Comparison of ENCODE assay signal across 23 mouse cellular contexts in the genomic region with DNA sequence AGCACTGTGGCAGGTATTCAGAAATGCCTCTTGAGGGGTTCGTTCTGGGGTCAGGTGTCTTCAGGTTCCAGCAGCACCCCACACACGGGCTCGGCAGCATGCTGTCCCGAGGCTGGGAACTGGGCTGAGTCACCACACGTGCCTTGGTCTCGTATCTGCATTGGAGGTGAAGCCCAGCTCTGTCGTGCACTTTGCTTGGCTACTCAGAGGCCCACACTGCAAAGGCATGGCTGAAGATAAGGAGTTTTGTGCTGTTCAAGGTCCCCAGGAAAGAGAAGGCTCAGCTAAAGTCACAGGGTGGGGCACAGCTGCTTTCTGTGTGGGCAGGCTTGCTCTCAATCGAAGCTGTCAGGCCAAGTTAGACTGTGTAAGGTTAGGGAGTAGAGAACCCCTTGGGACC. TPM values are rescaled to one million over a fixed set of nuclear protein-coding genes. Genes with fewer than 3 reads are reported as not detected.
DNase-seq lines count a peak whose midpoint lies in the region; ATAC-seq and TF ChIP-seq lines count a peak whose summit lies in the region.
"Had no signal": no experiment of that assay in that cellular context is flagged by ENCODE, and none has a peak within 500 bp of the region (broad histone marks: within the 10 kb centered on the region; RNA-seq: fewer than 3 reads in every experiment).

No protein-coding gene starts in this region.

- TF ChIP-seq CTCF in CH12.LX (conservative IDR thresholded peaks at IDR 0.05 in 1 of 2, IDR thresholded peaks at IDR 0.05 in 1 of 2; ENCODE audit: low read depth in 2 of 2, low read length in 2 of 2): no peak
- TF ChIP-seq CTCF in MEL (IDR thresholded peaks at IDR 0.05 in 2 of 3, conservative IDR thresholded peaks at IDR 0.05 in 1 of 3; ENCODE audit: control insufficient read depth in 1 of 3, insufficient read depth in 1 of 3, low read depth in 2 of 3, low read length in 3 of 3, poor library complexity in 1 of 3, severe bottlenecking in 1 of 3): no peak
- TF ChIP-seq CTCF in small intestine, adult 2 months (IDR thresholded peaks at IDR 0.05; ENCODE audit: extremely low read depth, insufficient read length, insufficient replicate concordance, low read depth, low read length): no peak

- no peaks in the 10 kb centered on the region for H3K27me3 ChIP-seq in CH12.LX (replicated peaks)
- H3K27me3 ChIP-seq in MEL (ENCODE audit: control insufficient read depth in 1 of 2, insufficient read depth in 2 of 2, low read length in 2 of 2): no peaks in the 10 kb centered on the region
- no peaks in the 10 kb centered on the region for H3K27me3 ChIP-seq in liver, embryonic 11.5 days (replicated peaks; ENCODE audit: control insufficient read depth, insufficient read depth, low read length)
- no peaks in the 10 kb centered on the region for H3K27me3 ChIP-seq in small intestine, adult 2 months (ENCODE audit: control insufficient read depth, insufficient read depth, low read length)
- H3K27me3 ChIP-seq in midbrain, embryonic 13.5 days: no peaks in the 10 kb centered on the region
- H3K27me3 ChIP-seq: embryonic facial prominence, embryonic 12.5 days; forebrain, embryonic 15.5 days had no signal

- H3K27ac ChIP-seq in CH12.LX (ENCODE audit: insufficient read depth, low read depth) (no peak overlapping the region), MEL (ENCODE audit: control insufficient read depth, low read depth, low read length) (no peak overlapping the region)
- H3K27ac ChIP-seq in liver, embryonic 11.5 days (ENCODE audit: low read depth, low read length): no peak overlapping the region
- H3K27ac ChIP-seq in small intestine, adult 2 months (ENCODE audit: insufficient read depth, low read depth, low read length): peak overlapping the region; percentile 75
- no peak overlapping the region for H3K27ac ChIP-seq in midbrain, embryonic 13.5 days
- H3K27ac ChIP-seq: embryonic facial prominence, embryonic 12.5 days; forebrain, embryonic 15.5 days; heart, embryonic 13.5 days; hindbrain, embryonic 10.5 days; kidney, postnatal 0 days; left cerebral cortex, adult 2 months; limb, embryonic 10.5 days; macrophage had no signal

- peak; percentile 86 for ATAC-seq in liver, embryonic 11.5 days (replicated peaks; ENCODE audit: low FRiP score)
- ATAC-seq in monocyte, adult 5-6 weeks (replicated peaks; ENCODE audit: insufficient number of reproducible peaks, low FRiP score, low TSS enrichment, poor library complexity, severe bottlenecking): no peak
- ATAC-seq in midbrain, embryonic 13.5 days: no peak
- ATAC-seq: forebrain, embryonic 15.5 days had no signal

- H3K9ac ChIP-seq in CH12.LX (ENCODE audit: insufficient read depth, low read depth) (no peak overlapping the region), MEL (ENCODE audit: control insufficient read depth, low read depth, low read length, poor library complexity, severe bottlenecking) (no peak overlapping the region)
- no peak overlapping the region for H3K9ac ChIP-seq in liver, embryonic 11.5 days (ENCODE audit: low read depth, low read length)
- H3K9ac ChIP-seq in midbrain, embryonic 13.5 days (replicated peaks): no peak overlapping the region
- H3K9ac ChIP-seq: embryonic facial prominence, embryonic 12.5 days; forebrain, embryonic 15.5 days; heart, embryonic 13.5 days; lung, embryonic 14.5 days had no signal

- H3K4me1 ChIP-seq in CH12.LX (ENCODE audit: control insufficient read depth in 1 of 2, insufficient read depth in 2 of 2) (peaks cover 0 to 24% of the 10 kb centered on the region in 2 experiments; a peak in 2 of 4 replicates), MEL (ENCODE audit: control insufficient read depth in 1 of 2, insufficient read depth in 2 of 2, low read length in 2 of 2) (peaks cover 3 to 14% of the 10 kb centered on the region in 2 experiments; a peak in 2 of 4 replicates)
- H3K4me1 ChIP-seq in liver, embryonic 11.5 days (replicated peaks; ENCODE audit: control insufficient read depth, insufficient read depth, low read length): peaks cover 3% of the 10 kb centered on the region; the same call in 1 of the 2 replicates
- H3K4me1 ChIP-seq in small intestine, adult 2 months (ENCODE audit: control insufficient read depth, insufficient read depth, insufficient read length, low read length): peaks cover 17% of the 10 kb centered on the region; the same call in 1 of the 2 replicates
- H3K4me1 ChIP-seq in midbrain, embryonic 13.5 days (replicated peaks): no peaks in the 10 kb centered on the region
- H3K4me1 ChIP-seq: embryonic facial prominence, embryonic 12.5 days; forebrain, embryonic 15.5 days; hindbrain, embryonic 10.5 days; limb, embryonic 10.5 days had no signal

- DNase-seq in CH12.LX (ENCODE audit: extremely low read depth) (no peak), MEL (ENCODE audit: low read depth, low spot score) (peak; percentile 68)
- DNase-seq in liver, embryonic 11.5 days (ENCODE audit: low spot score): no peak
- no peak for DNase-seq in Muller cell, postnatal 12 days (ENCODE audit: inconsistent ontology term)
- DNase-seq: cerebellum, adult 11-12 months; lung, embryonic 14.5 days; midbrain, embryonic 14.5 days; right cerebral cortex, postnatal 4 days had no signal

- in situ Hi-C loops in CH12.LX (cut with MboI; ENCODE audit: low pct_ligation_motif_present, low pct_unique_long_range_greater_than_20kb, low sequenced_read_pairs): no loop called here

- H3K4me2 ChIP-seq in CH12.LX (ENCODE audit: insufficient read depth, low read depth, poor library complexity, severe bottlenecking): no peak overlapping the region
- H3K4me2 ChIP-seq in liver, embryonic 11.5 days: no peak overlapping the region
- no peak overlapping the region for H3K4me2 ChIP-seq in midbrain, embryonic 13.5 days (replicated peaks)
- H3K4me2 ChIP-seq: embryonic facial prominence, embryonic 12.5 days; forebrain, embryonic 15.5 days; heart, embryonic 13.5 days; lung, embryonic 14.5 days had no signal

- no peaks in the 10 kb centered on the region for H3K79me2 ChIP-seq in CH12.LX (replicated peaks; ENCODE audit: control insufficient read depth, extremely low read depth, insufficient read depth, poor library complexity, severe bottlenecking)
- no peaks in the 10 kb centered on the region for H3K79me2 ChIP-seq in MEL (ENCODE audit: control insufficient read depth, insufficient read depth, low read length, poor library complexity)

- dilution Hi-C loops in CH12.LX (cut with MboI; ENCODE audit: extremely low pct_ligation_motif_present, extremely low pct_unique_long_range_greater_than_20kb, low sequenced_read_pairs): no loop called here

- TF ChIP-seq POLR2A in CH12.LX (IDR thresholded peaks at IDR 0.05; ENCODE audit: low read depth, low read length) (no peak), MEL (IDR thresholded peaks at IDR 0.05; ENCODE audit: control insufficient read depth in 1 of 2, insufficient read depth in 1 of 2, low read depth in 1 of 2, low read length in 2 of 2, poor library complexity in 1 of 2) (no peak)
- TF ChIP-seq POLR2A in small intestine, adult 2 months (IDR thresholded peaks at IDR 0.05; ENCODE audit: low read depth, low read length): 0 out of 2 replicates have a peak, but pooled peaks have one; percentile 19

- WGBS in liver, embryonic 11.5 days: 59% methylated on average over 8 of the region's 8 CpGs
- WGBS in small intestine, adult 2 months: 35% methylated on average over 8 of the region's 8 CpGs
- 91% methylated on average over 8 of the region's 8 CpGs for WGBS in midbrain, embryonic 13.5 days

- no peaks in the 10 kb centered on the region for H3K36me3 ChIP-seq in CH12.LX (replicated peaks in 1 of 2; ENCODE audit: control insufficient read depth in 1 of 2, insufficient read depth in 1 of 2, low read length in 1 of 2)
- H3K36me3 ChIP-seq in MEL (ENCODE audit: control insufficient read depth in 1 of 2, insufficient read depth in 2 of 2, low read length in 2 of 2): peaks cover 0 to 2% of the 10 kb centered on the region in 2 experiments; a peak in 2 of 4 replicates
- H3K36me3 ChIP-seq in liver, embryonic 11.5 days (ENCODE audit: control insufficient read depth, insufficient read depth, low read length): no peaks in the 10 kb centered on the region
- H3K36me3 ChIP-seq in small intestine, adult 2 months (ENCODE audit: control insufficient read depth, insufficient read depth, low read length): no peaks in the 10 kb centered on the region
- H3K36me3 ChIP-seq in midbrain, embryonic 13.5 days: no peaks in the 10 kb centered on the region
- H3K36me3 ChIP-seq: embryonic facial prominence, embryonic 12.5 days; forebrain, embryonic 15.5 days; heart, embryonic 13.5 days; hindbrain, embryonic 10.5 days; limb, embryonic 10.5 days had no signal

- TF ChIP-seq RAD21 in CH12.LX (IDR thresholded peaks at IDR 0.05; ENCODE audit: low read depth, low read length) (no peak), MEL (IDR thresholded peaks at IDR 0.05; ENCODE audit: low read depth, low read length) (no peak)

- TF ChIP-seq EP300 in CH12.LX (IDR thresholded peaks at IDR 0.05; ENCODE audit: low read length) (no peak), MEL (IDR thresholded peaks at IDR 0.05; ENCODE audit: low read depth in 1 of 2, low read length in 2 of 2) (no peak)

- H3K9me3 ChIP-seq in CH12.LX (replicated peaks; ENCODE audit: low read length) (peaks cover 11% of the 10 kb centered on the region), MEL (replicated peaks; ENCODE audit: insufficient read depth, low read length) (no peaks in the 10 kb centered on the region)
- no peaks in the 10 kb centered on the region for H3K9me3 ChIP-seq in liver, embryonic 11.5 days (ENCODE audit: control insufficient read depth, low read length)
- H3K9me3 ChIP-seq in midbrain, embryonic 13.5 days: peaks cover 6% of the 10 kb centered on the region
- H3K9me3 ChIP-seq: embryonic facial prominence, embryonic 12.5 days; forebrain, embryonic 15.5 days; hindbrain, embryonic 10.5 days; limb, embryonic 10.5 days had no signal

- H3K4me3 ChIP-seq in CH12.LX (replicated peaks in 1 of 3; ENCODE audit: low read depth in 2 of 3, low read length in 2 of 3, poor library complexity in 1 of 3) (no peak overlapping the region), MEL (ENCODE audit: control insufficient read depth in 1 of 2, insufficient read depth in 1 of 2, low read depth in 2 of 2, low read length in 2 of 2) (no peak overlapping the region)
- no peak overlapping the region for H3K4me3 ChIP-seq in liver, embryonic 11.5 days (ENCODE audit: low read depth, low read length)
- no peak overlapping the region for H3K4me3 ChIP-seq in small intestine, adult 2 months (ENCODE audit: low read depth, low read length)
- no peak overlapping the region for H3K4me3 ChIP-seq in midbrain, embryonic 13.5 days (replicated peaks)
- H3K4me3 ChIP-seq: embryonic facial prominence, embryonic 12.5 days; forebrain, embryonic 15.5 days; heart, embryonic 13.5 days; hindbrain, embryonic 10.5 days; left cerebral cortex, adult 2 months; limb, embryonic 10.5 days had no signal

RNA-seq across cellular contexts. Expression of gene Slc2a7, which starts 3.7 kb away (rescaled TPM):
- 0.13 TPM in 1 of 2 replicates, not detected in the other for total RNA-seq in CH12.LX (2012; rRNA removed)
- not detected in 2 replicates for total RNA-seq in CH12.LX (2014; rRNA removed)
- 0.14 TPM in 1 of 2 replicates, not detected in the other for polyA plus RNA-seq in CH12.LX (2012; ENCODE audit: insufficient read length, low read depth)
- total RNA-seq in MEL (2012; rRNA removed): not detected in 2 replicates
- under 1 TPM in 1 of 2 experiments, not detected in 1; 0.06 TPM for polyA plus RNA-seq in MEL (2012; ENCODE audit: insufficient read depth in 1 of 2, insufficient read length in 2 of 2, low read depth in 1 of 2, low replicate concordance in 2 of 2, missing spikeins in 1 of 2)
- polyA plus RNA-seq in liver, embryonic 11.5 days (2014; fragmentation: Nextera tagmentation; extraction: Ambion mirVana): not detected in 2 replicates
- 47.2 and 68.9 TPM in 2 replicates for polyA plus RNA-seq in small intestine, adult 2 months (2012; rRNA removed)
- total RNA-seq in monocyte, adult 5-6 weeks (2017): not detected in 3 replicates
- not detected in 2 replicates for polyA plus RNA-seq in midbrain, embryonic 13.5 days (2015; fragmentation: Nextera tagmentation; extraction: Ambion mirVana)
- total RNA-seq: common myeloid progenitor, adult 5-6 weeks; layer of hippocampus, adult 8-10 months; left cerebral cortex, adult 2 months; neutrophil, adult 5-6 weeks had no signal
- polyA plus RNA-seq: embryonic facial prominence, embryonic 12.5 days; forebrain, embryonic 15.5 days; gonadal fat pad, adult 2 months; heart, embryonic 13.5 days; hindbrain, embryonic 10.5 days; kidney, postnatal 0 days; limb, embryonic 10.5 days; lung, embryonic 14.5 days; macrophage; midbrain, embryonic 14.5 days had no signal

RNA-seq across cellular contexts. Expression of gene Slc2a5, which starts 33.4 kb away (rescaled TPM):
- total RNA-seq in CH12.LX (2012; rRNA removed) (0.38 and 1.4 TPM in 2 replicates), CH12.LX (2014; rRNA removed) (0.70 and 0.81 TPM in 2 replicates), MEL (2012; rRNA removed) (0.58 and 0.65 TPM in 2 replicates)
- polyA plus RNA-seq in CH12.LX (2012; ENCODE audit: insufficient read length, low read depth) (1.1 and 1.5 TPM in 2 replicates), MEL (2012; ENCODE audit: insufficient read depth in 1 of 2, insufficient read length in 2 of 2, low read depth in 1 of 2, low replicate concordance in 2 of 2, missing spikeins in 1 of 2) (1 to 10 TPM in 1 of 2 experiments, not detected in 1; 4.9 TPM)
- 0.14 and 0.48 TPM in 2 replicates for polyA plus RNA-seq in liver, embryonic 11.5 days (2014; fragmentation: Nextera tagmentation; extraction: Ambion mirVana)
- polyA plus RNA-seq in small intestine, adult 2 months (2012; rRNA removed): 165 and 177 TPM in 2 replicates
- total RNA-seq in monocyte, adult 5-6 weeks (2017): 0.10 TPM in 1 of 3 replicates, not detected in the others
- 1.7 and 2.0 TPM in 2 replicates for polyA plus RNA-seq in midbrain, embryonic 13.5 days (2015; fragmentation: Nextera tagmentation; extraction: Ambion mirVana)
- total RNA-seq: common myeloid progenitor, adult 5-6 weeks; neutrophil, adult 5-6 weeks had no signal

RNA-seq across cellular contexts. Expression of gene Car6, which starts 48.6 kb away (rescaled TPM):
- total RNA-seq in CH12.LX (2012; rRNA removed): not detected in 2 replicates
- not detected in 2 replicates for total RNA-seq in CH12.LX (2014; rRNA removed)
- not detected in 2 replicates for polyA plus RNA-seq in CH12.LX (2012; ENCODE audit: insufficient read length, low read depth)
- not detected in 2 replicates for total RNA-seq in MEL (2012; rRNA removed)
- polyA plus RNA-seq in MEL (2012; ENCODE audit: insufficient read depth in 1 of 2, insufficient read length in 2 of 2, low read depth in 1 of 2, low replicate concordance in 2 of 2, missing spikeins in 1 of 2): under 1 TPM in 1 of 2 experiments, not detected in 1; 0.19 TPM
- not detected in 2 replicates for polyA plus RNA-seq in liver, embryonic 11.5 days (2014; fragmentation: Nextera tagmentation; extraction: Ambion mirVana)
- 0.14 TPM in 1 of 2 replicates, not detected in the other for polyA plus RNA-seq in small intestine, adult 2 months (2012; rRNA removed)
- total RNA-seq in monocyte, adult 5-6 weeks (2017): not detected in 3 replicates
- not detected in 2 replicates for polyA plus RNA-seq in midbrain, embryonic 13.5 days (2015; fragmentation: Nextera tagmentation; extraction: Ambion mirVana)
- total RNA-seq: common myeloid progenitor, adult 5-6 weeks; left cerebral cortex, adult 2 months; neutrophil, adult 5-6 weeks had no signal
- polyA plus RNA-seq: forebrain, embryonic 15.5 days; heart, embryonic 13.5 days; kidney, postnatal 0 days; limb, embryonic 10.5 days; lung, embryonic 14.5 days had no signal

Comparison
In these comparisons a context has a peak if more than half of its experiments do, and no peak if none do; other contexts are left out.
1. RNA of gene Slc2a7, which starts 3.7 kb away (polyA plus RNA-seq): 47.2 to 68.9 TPM in small intestine, adult 2 months; 0.14 TPM in CH12.LX, 0.06 TPM in MEL, not detected in liver, embryonic 11.5 days and not detected in midbrain, embryonic 13.5 days; every median in the first group is over 10 times any median in the second.
2. RNA of gene Slc2a5, which starts 33.4 kb away (polyA plus RNA-seq): 165 to 177 TPM in small intestine, adult 2 months; 4.9 TPM in MEL, 1.7 to 2.0 TPM in midbrain, embryonic 13.5 days, 1.1 to 1.5 TPM in CH12.LX and 0.14 to 0.48 TPM in liver, embryonic 11.5 days; every median in the first group is over 10 times any median in the second.
3. Of the 35 proteins assayed by ChIP-seq in both MEL and CH12.LX: peak only in MEL: MAX, MXI1 and MYC; only in CH12.LX: none; in both: BHLHE40; in neither: 31.